Mouse (Mus musculus): ENCODE measurements around the gene Slc30a2. TPM values are rescaled to one million over a fixed set of nuclear protein-coding genes. Genes with fewer than 3 reads are reported as not detected.
"Not testable (repeated sequence)": the region's sequence is repeated elsewhere in the genome, so short reads cannot be mapped to it uniquely, and the experiment has no call there.

Slc30a2 gene
- total and polyA plus RNA-seq, 2 experiments from 2014 or later: 0.28 TPM; not detected in 1

- ATAC-seq (no peak), DNase-seq (no peak)
- WGBS: 66% methylated on average over 5 of the region's 5 CpGs
- no peak overlapping the region for H3K27ac ChIP-seq (ENCODE audit: low read depth, low read length)
- no peaks in the 10 kb centered on the region for H3K27me3 ChIP-seq (ENCODE audit: insufficient read depth, low read length)
- TF ChIP-seq CTCF (IDR thresholded peaks at IDR 0.05; ENCODE audit: low read depth): no peak
- H3K4me2 ChIP-seq (ENCODE audit: low read depth): no peak overlapping the region
- H3K36me3 ChIP-seq (ENCODE audit: insufficient read depth): no peaks in the 10 kb centered on the region
- no peaks in the 10 kb centered on the region for H3K9me3 ChIP-seq (ENCODE audit: low read length)
- H3K9ac ChIP-seq: no peak overlapping the region
- no peak overlapping the region for H3K4me3 ChIP-seq (ENCODE audit: low read depth, low read length)
- H3K4me1 ChIP-seq (ENCODE audit: insufficient read depth): no peaks in the 10 kb centered on the region
Measured at GRCm38 (mm10) chr4:134330281-134330680, 12.7 kb upstream of the Slc30a2 start.

GRCm38 (mm10) chr4:134341231-134341630, 1.8 kb upstream of the Slc30a2 start:
- ATAC-seq; H3K9ac ChIP-seq; DNase-seq; H3K4me3 ChIP-seq (ENCODE audit: low read depth, low read length); H3K4me2 ChIP-seq (ENCODE audit: low read depth); H3K4me1 ChIP-seq (ENCODE audit: insufficient read depth); H3K27ac ChIP-seq (ENCODE audit: low read depth, low read length); H3K36me3 ChIP-seq (ENCODE audit: insufficient read depth); H3K9me3 ChIP-seq (ENCODE audit: low read length): not testable (repeated sequence)
- H3K27me3 ChIP-seq (ENCODE audit: insufficient read depth, low read length): peaks cover 25% of the 10 kb centered on the region
- WGBS: 49% methylated on average over 6 of the region's 6 CpGs

- Histone ChIP-seq H3K27me3 (ENCODE audit: insufficient read depth, low read length) (peaks cover 25% of the 10 kb centered on the region), H3K4me2 (ENCODE audit: low read depth) (no peak overlapping the region), H3K36me3 (ENCODE audit: insufficient read depth) (no peaks in the 10 kb centered on the region), H3K27ac (ENCODE audit: low read depth, low read length) (no peak overlapping the region), H3K9me3 (ENCODE audit: low read length) (no peaks in the 10 kb centered on the region), H3K9ac (no peak overlapping the region), H3K4me1 (ENCODE audit: insufficient read depth) (no peaks in the 10 kb centered on the region), H3K4me3 (ENCODE audit: low read depth, low read length) (no peak overlapping the region)
- TF ChIP-seq CTCF (IDR thresholded peaks at IDR 0.05; ENCODE audit: low read depth): no peak
- ATAC-seq (no peak), DNase-seq (no peak)
- WGBS: 52% methylated on average over 11 of the region's 11 CpGs
Measured at GRCm38 (mm10) chr4:134342213-134342779, 685 bp upstream of the Slc30a2 start.

GRCm38 (mm10) chr4:134344620-134345019, 1.6 kb downstream of the Slc30a2 start:
- 37% methylated on average over 3 of the region's 3 CpGs for WGBS
- no peak overlapping the region for H3K4me2 ChIP-seq (ENCODE audit: low read depth)
- H3K9me3 ChIP-seq (ENCODE audit: low read length): no peaks in the 10 kb centered on the region
- H3K9ac ChIP-seq: no peak overlapping the region
- no peaks in the 10 kb centered on the region for H3K4me1 ChIP-seq (ENCODE audit: insufficient read depth)
- no peak for DNase-seq
- no peaks in the 10 kb centered on the region for H3K36me3 ChIP-seq (ENCODE audit: insufficient read depth)
- H3K27me3 ChIP-seq (ENCODE audit: insufficient read depth, low read length): peaks cover 25% of the 10 kb centered on the region
- no peak; the same call in 1 of the 2 replicates for TF ChIP-seq CTCF (IDR thresholded peaks at IDR 0.05; ENCODE audit: low read depth)
- H3K27ac ChIP-seq (ENCODE audit: low read depth, low read length): no peak overlapping the region
- no peak for ATAC-seq
- no peak overlapping the region for H3K4me3 ChIP-seq (ENCODE audit: low read depth, low read length)

- no peaks in the 10 kb centered on the region for H3K9me3 ChIP-seq (ENCODE audit: low read length)
- no peak overlapping the region for H3K4me3 ChIP-seq (ENCODE audit: low read depth, low read length)
- H3K9ac ChIP-seq: no peak overlapping the region
- no peak overlapping the region for H3K27ac ChIP-seq (ENCODE audit: low read depth, low read length)
- DNase-seq: no peak
- no peak for TF ChIP-seq CTCF (IDR thresholded peaks at IDR 0.05; ENCODE audit: low read depth)
- no peak for ATAC-seq
- no peaks in the 10 kb centered on the region for H3K36me3 ChIP-seq (ENCODE audit: insufficient read depth)
- no peaks in the 10 kb centered on the region for H3K4me1 ChIP-seq (ENCODE audit: insufficient read depth)
- H3K27me3 ChIP-seq (ENCODE audit: insufficient read depth, low read length): peaks cover 25% of the 10 kb centered on the region
- WGBS: 91% methylated on average over 15 of the region's 15 CpGs
- H3K4me2 ChIP-seq (ENCODE audit: low read depth): no peak overlapping the region
Measured at GRCm38 (mm10) chr4:134345802-134346201, 2.8 kb downstream of the Slc30a2 start.

- ATAC-seq (no peak), DNase-seq (no peak)
- no peak overlapping the region for H3K4me3 ChIP-seq (ENCODE audit: low read depth, low read length)
- H3K9ac ChIP-seq: no peak overlapping the region
- WGBS: 68% methylated on average over 11 of the region's 11 CpGs
- no peak overlapping the region for H3K4me2 ChIP-seq (ENCODE audit: low read depth)
- H3K36me3 ChIP-seq (ENCODE audit: insufficient read depth): no peaks in the 10 kb centered on the region
- H3K27ac ChIP-seq (ENCODE audit: low read depth, low read length): no peak overlapping the region
- no peaks in the 10 kb centered on the region for H3K4me1 ChIP-seq (ENCODE audit: insufficient read depth)
- TF ChIP-seq CTCF (IDR thresholded peaks at IDR 0.05; ENCODE audit: low read depth): no peak
- peaks cover 15% of the 10 kb centered on the region; the same call in 1 of the 2 replicates for H3K27me3 ChIP-seq (ENCODE audit: insufficient read depth, low read length)
- H3K9me3 ChIP-seq (ENCODE audit: low read length): no peaks in the 10 kb centered on the region
Measured at GRCm38 (mm10) chr4:134348078-134348477, 5.1 kb downstream of the Slc30a2 start.

- ATAC-seq (no peak), DNase-seq (no peak)
- Histone ChIP-seq H3K4me2 (ENCODE audit: low read depth) (no peak overlapping the region), H3K27me3 (ENCODE audit: insufficient read depth, low read length) (peaks cover 11% of the 10 kb centered on the region; the same call in 1 of the 2 replicates), H3K36me3 (ENCODE audit: insufficient read depth) (no peaks in the 10 kb centered on the region), H3K9me3 (ENCODE audit: low read length) (no peaks in the 10 kb centered on the region), H3K4me1 (ENCODE audit: insufficient read depth) (no peaks in the 10 kb centered on the region), H3K9ac (no peak overlapping the region), H3K27ac (ENCODE audit: low read depth, low read length) (no peak overlapping the region), H3K4me3 (ENCODE audit: low read depth, low read length) (no peak overlapping the region)
- 87% methylated on average over 5 of the region's 5 CpGs for WGBS
- TF ChIP-seq CTCF (IDR thresholded peaks at IDR 0.05; ENCODE audit: low read depth): no peak
Measured at GRCm38 (mm10) chr4:134348545-134348944, 5.6 kb downstream of the Slc30a2 start.

Data from forebrain, postnatal 0 days (tissue).